Mouse (Mus musculus): ENCODE measurements around the gene Dap.

The Dap gene

DNA sequence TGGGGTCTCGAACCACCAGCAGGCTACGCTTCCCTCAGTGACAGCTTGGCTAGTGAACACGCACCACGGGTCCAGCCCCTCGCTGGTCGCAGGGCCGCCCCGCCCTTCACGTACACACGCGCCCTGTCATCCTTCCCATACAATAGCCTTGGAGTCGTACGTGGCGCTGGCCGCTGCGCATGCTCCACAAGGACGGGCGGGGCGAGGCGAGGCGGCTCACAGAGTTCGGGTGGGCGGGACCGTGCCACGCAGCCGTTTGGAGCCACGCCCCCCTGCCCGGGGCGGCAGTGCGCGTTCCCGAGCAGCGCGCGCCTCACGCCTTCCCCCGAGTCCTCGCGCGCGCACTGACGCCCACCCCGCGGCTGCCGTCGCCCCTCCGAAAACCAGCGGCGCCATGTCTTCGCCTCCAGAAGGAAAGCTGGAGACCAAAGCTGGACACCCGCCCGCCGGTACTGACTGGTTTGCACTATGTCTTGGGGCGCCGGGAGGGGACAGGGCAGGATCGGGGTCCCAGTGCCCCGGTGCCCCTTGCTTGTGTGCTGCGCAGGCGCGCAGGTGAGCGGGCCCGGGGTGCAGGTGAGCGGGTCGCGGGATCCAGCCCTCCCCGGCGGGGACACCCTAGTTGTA is at the start of gene Dap:
Gene Dap (plus strand): TSS at position 180 of the 627 bp plus-strand sequence.
- DNase-seq (ENCODE audit: low read depth), result peak; percentile 96

DNA sequence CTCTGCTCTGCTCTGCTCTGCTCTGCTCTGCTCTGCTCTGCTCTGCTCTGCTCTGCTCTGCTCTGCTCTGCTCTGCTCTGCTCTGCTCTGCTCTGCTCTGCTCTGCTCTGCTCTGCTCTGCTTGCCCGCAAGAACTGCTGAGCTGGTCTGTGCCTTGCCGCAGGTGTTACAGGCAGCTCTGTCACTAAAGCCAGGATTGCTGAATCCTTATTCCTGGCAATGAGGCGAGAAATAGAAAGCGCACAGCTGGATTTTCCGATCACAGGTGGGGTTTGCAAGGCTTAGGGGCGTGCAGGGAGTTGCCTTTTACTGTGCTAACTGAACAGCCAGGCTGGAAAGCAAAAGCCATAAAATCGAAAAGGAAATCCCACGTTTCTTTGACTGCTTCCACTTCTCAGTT is 47.5 kb upstream of the Dap start:
- DNase-seq (ENCODE audit: low read depth), result no peak

DNA sequence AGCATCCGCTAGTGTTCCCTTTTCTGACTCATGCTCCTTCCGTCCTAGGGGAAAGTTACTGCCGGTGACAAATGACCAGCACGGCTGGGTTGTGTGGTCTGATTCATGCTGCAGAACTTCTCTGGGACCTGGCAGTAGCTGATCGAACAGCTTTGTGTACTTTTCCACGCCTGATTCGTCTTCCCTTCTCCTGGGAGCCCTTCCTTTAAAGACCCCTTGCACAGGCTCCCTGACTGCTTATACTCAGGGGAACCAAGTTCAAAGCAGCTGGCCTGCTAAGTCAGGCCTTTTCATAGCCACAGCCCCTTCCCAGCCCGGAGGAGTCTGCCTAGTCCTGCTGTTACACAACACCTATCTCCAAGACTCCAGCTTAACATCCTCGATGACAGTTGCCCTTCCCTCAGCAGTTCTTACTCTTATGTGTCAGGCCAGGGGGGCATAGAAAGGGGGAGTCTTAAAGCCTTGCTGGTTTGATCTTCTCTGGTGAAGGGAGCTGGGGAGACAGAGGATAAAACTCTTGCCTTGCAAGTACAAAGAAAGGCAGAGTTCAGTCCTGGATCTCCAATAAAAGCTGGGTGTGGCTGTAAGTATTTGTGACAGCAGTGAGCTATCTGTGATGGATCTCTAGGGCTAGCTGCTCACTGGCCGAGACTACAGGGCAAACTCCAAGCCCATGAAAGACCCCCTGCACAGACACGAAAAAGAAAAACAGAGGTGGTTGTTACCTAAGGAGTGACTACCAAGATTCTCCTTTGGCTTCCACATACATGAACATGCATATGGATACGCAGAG is 39.3 kb upstream of the Dap start:
- no peak for DNase-seq (ENCODE audit: low read depth)

DNA sequence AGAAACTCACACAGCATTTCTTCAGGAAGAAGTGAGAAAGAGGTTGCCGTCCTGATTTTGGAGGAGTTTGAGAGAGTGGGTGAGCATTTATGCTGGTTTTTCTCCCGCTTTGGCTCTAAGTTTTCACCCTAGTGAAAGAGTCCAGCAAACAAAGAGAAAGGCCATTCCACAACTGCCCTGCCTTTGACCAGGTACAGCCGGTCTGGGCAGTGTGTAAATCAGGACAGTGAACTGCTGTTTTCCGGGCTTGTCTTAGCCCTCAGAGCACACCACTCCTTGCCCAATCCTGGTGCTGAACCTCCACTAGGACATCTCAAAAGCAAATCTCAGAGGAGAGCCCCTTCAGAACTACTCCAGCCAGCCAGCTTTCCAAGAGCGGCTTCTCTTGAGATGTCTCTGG is 38.6 kb upstream of the Dap start:
- DNase-seq (ENCODE audit: low read depth), result no peak

DNA sequence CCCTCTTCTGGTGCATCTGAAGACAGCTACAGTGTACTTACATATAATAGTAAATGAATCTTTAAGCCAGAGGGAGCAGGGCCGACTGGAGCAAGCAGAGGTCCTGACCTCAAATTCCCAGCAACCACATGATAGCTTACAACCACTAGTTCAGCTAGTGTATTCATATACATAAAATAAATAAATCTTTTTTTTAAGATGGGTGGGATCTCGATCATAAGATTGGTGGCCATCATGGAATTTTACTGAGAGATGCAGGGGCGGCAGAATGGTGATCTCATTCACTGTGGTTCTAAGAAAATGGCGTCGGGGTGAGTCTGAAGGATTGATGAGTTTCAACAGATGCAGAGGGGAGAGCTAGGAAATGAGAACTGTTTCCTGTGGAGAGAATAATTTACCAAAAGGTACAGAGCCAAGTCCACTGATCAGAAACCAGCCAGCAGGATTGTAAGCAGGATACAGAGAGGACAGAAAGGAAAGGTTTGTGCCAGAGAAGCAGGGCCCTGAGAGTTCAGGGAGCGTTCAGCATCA is 37.7 kb upstream of the Dap start:
- no peak for DNase-seq (ENCODE audit: low read depth)

DNA sequence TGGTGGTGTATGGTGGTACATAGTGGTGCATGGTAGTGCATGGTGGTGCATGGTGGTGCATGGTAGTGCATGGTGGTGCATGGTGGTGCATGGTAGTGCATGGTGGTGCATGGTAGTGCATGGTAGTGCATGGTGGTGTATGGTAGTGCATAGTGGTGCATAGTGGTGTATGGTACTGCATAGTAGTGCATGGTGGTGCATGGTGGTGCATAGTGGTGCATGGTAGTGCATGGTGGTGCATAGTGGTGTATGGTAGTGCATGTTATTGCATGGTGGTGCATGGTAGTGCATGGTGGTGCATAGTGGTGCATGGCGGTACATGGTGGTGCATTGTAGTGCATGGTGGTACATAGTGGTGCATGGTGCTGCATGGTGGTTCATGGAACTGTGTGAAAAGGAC is 31.6 kb upstream of the Dap start:
- no peak for DNase-seq (ENCODE audit: low read depth)

DNA sequence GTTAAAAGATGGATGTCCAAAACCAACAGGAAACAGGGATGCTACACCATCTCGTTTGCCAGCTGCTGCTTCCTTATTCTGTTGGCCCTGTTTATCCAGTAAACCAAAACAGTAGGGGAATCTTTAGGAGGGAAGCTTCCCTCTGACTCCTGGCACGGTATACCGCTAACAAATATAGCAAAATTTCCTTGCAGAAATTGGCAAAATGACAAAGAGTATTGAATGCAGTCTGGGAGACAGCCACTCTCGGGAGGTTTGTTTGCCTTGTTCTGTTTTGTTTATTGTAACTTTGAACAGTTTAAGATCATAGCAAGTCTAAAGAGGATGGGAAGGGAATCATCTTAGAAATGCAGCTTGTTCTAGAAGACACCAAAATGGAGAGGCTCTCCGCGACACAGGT is 28.3 kb upstream of the Dap start:
- no peak for DNase-seq (ENCODE audit: low read depth)

DNA sequence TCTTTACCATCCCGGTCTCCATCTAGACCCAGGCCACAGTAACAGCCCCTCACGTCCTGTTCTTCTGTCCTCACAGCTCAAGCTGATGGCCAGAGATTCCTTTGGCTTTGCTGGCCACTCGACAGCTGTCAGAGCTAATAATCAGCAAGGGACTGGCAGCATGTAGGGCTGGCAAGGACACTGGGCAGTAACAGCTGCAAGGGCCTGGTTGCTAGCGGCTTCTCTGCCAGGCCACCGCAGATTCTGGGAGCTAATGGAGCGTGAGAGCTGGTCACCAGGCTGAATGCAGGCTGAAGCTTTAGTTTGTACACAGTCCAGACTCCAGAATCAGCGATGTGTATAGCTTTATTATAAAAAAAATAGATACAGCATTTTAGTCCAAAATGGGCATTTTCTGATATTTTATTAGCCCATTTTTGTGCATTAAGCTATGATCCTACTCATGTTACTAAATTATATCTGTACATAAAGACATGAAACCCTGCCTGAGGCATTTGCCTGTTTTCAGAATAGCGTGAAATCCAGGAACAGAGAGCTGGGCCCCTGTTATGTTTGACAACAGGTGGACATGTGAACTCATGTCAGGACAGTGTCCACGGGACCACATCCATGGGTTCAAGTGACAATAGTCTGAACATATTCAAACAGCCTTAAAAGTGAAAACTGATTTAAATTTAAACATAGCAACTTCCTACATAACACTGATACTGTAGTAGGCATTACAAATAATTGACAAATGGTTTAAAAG is 16.6 kb upstream of the Dap start:
- no peak for DNase-seq (ENCODE audit: low read depth)

DNA sequence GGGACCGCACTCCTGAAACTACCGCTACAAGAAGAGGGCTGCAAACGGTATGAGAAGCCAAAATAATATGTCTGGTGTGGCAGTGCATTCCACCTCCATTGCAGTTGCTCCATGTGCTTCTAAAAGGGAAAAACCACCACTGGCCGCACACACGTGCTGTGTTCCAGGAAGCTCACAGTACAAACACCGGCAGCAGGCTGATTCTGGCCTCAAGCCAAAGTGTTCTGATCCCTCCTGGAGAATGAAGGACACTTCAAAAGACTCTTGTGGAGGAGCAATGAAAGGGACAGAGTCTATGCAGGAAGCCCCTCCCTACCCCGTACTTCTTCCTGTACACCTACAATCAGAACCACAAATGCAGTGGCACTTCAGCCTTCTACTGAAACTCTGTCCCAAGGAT is 12.2 kb upstream of the Dap start:
- no peak for DNase-seq (ENCODE audit: low read depth)

DNA sequence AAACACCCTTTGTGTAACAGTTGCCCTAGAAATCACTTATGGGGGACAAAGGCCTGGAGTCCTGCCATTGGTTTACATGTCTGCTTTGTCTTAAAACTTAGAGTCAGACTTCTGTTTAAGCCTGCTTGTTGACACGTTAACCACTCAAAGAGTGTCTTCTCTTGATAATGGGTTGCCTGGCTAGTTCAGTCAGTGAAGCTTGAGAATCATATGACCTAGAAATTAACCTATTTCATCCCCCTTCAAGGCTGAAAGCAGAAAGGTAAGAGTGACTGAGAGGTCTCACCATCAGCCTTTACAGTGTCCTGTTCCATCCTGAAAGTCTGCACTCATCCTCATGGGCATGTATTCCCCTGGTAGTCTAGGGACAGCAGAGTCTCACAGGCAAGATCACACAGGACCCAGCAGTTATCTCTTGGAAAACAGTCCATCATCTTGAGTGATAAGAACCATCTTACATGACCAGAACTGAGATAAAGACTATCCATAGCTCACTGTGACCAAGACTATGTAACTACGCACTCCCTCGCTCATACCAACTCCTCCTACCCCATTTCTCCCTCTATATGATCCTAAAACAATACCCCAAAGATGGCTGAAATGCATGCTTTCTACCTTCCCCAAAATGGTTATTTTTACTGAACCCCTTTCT is 10.4 kb upstream of the Dap start:
- DNase-seq (ENCODE audit: low read depth), result no peak

DNA sequence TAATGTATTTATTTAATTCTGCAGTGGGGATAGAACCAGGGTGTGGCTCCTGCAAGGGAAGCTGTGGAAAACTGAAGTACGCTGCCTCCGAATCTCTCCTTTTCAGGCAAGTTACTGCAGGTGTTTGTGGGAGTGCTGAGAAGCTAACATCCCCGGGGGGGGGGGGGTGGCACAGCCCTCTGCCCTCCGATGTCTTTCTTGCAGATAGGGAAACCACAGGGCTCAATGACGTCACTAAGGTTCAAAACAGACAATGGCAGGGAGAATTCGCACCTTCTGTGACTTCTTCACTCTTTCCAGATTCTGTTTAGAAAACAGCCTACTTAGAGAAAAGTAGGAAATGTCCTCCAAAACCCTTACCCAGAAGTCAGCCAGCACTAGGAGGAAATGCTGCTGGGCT is 1.9 kb upstream of the Dap start:
- peak; percentile 81 for DNase-seq (ENCODE audit: low read depth)

DNA sequence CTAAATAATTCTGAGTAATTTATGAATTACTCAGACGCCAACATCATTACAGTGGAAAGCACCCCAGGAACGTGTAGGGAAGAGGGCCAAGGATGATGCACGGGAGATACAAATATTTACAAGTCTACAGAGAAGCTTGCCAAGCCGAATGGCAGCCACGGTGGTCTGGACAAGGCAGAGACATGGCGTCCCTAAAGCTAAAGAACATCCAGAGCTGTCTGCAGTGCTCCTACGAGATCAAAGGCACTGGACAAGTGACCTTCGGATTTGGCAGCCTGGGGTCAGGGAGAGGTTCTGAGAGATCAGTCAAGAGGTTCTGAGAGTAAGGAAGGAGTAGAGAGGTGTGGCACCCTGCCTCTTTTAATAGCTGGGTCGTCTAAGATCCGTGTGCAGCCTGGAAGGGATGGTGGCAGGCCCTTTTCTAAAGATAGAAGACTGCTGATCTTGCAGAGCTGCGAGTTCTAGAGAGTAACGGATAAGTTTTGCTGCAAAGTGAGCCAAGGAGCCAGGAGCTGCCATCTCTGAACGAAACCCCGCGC is 449 bp upstream of the Dap start:
- DNase-seq (ENCODE audit: low read depth), result no peak

DNA sequence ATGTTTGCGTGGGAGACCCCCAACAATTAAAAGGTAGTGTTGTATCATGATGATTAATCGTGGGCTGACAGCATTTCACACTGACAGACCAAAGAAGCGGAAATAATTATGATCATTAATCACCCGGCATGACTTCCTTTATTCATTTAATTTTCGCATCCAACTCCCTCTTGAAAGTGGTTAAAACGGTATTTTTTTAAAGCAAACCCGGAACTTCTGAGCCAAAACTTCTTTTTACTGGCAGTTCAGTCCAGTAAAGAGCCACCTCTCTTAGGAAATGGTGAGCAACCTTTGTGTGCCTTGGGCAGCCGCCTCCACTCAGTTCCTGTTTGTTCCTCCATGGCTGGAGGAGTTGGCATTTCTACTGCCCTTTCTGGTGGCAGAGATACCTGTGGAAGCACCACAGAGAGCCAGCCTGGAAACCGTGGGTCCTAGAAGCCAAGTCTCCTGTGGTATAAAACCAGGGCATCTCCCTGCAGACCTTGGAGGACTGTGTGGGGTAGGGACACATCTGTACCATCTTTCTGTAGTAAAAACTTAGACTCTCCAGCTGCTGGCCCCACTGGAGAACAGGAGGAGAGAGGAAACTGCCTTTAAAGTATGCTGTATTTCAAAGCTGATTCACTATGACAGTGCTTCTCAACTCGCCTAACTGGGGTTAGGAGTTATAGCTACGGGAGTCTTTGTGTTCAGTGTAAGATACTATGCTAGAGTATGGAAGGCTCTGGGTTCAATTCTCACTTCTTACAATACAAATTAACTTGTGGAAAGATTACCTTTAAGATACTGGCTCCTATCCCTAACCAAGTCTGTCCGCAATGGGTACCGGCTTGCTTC is 910 bp downstream of the Dap start:
- DNase-seq (ENCODE audit: low read depth), result peak; percentile 59

DNA sequence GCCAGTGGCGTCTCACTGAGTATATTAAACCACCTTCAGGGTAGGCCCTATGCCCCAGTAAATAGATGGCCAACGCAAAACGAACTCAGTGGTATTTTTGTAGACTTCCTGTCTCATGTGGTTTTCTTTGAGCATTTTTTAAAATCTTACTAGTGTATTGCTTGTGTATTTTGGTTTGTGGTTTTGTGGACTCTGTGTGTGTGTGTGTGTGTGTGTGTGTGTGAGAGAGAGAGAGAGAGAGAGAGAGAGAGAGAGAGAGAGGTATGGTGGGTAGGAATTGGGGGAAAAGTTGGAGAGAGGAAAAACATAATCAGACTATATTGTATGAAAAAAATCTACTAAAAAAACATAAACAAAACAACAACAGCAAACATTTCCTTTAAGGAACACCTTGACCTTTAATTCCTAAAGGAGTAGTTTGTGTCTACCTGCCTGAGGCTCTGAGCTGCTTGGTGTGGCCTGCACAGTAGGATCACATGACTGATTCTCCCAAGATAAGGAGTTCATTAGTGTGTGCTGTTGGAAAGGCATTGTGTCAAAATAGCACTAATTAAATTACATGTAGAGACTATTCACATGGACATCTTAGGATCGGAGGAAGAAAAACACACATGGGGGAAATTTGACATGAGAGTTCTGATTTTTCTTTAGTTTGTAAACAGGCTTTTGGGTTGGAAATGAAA is 1.7 kb downstream of the Dap start:
- DNase-seq (ENCODE audit: low read depth), result peak; percentile 39

DNA sequence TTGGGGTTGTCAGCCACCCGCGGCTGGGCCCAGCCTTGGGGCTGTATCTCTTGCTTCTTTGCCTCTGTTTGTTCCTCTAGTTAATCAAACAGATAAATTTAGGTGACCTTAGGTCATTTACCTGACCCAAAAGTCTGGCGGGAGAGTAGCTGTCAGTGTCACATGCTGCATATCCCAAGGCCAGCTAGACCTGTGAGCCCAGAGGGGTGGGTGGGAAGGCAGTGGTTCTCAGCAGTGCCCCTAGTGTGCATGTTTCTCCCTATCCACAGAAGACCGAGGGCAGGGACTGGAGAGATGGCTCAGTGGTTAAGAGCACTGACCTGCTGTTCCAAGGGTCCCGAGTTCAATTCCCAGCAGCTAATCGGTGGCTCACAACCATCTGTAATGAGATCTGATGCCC is 2.4 kb downstream of the Dap start:
- peak; percentile 29 for DNase-seq (ENCODE audit: low read depth)

DNA sequence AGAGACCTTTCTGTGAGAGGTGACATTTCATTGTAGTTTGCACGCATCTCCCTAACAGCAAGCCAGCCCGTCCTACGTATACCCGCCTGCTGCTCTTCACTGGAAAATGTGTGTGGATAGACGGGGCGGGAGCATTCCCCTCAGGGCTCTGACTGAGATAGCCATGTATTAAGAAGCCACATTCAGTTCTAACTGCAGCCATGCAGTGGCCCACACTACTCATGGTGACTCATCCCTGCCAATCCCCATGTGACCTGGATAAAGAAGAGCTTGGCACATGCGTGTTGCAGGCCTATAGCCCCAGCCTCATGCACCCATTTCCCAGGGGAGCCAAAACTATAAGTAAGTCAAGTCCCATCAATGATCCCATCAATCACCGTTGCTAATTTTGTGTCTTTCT is 3.7 kb downstream of the Dap start:
- DNase-seq (ENCODE audit: low read depth), result no peak

DNA sequence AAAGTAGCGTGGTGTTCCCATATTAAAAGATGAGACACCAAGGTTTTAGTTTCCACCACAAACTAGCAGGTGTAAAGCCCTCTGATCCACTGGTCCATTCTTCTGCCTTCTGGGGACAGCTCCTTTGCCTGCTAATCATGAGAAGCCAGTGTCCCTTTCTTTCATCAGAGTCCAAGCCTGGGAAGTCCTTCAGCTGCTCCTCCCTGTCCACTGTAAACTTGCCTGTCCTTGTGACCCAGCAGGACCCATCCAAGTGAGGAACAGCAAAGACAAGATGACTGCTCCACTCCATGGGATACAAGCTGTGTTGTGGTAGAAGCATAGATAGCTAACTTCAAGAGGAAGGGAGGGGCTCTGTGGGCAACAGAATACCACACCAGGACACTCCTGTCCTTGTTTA is 8.9 kb downstream of the Dap start:
- DNase-seq (ENCODE audit: low read depth), result no peak

DNA sequence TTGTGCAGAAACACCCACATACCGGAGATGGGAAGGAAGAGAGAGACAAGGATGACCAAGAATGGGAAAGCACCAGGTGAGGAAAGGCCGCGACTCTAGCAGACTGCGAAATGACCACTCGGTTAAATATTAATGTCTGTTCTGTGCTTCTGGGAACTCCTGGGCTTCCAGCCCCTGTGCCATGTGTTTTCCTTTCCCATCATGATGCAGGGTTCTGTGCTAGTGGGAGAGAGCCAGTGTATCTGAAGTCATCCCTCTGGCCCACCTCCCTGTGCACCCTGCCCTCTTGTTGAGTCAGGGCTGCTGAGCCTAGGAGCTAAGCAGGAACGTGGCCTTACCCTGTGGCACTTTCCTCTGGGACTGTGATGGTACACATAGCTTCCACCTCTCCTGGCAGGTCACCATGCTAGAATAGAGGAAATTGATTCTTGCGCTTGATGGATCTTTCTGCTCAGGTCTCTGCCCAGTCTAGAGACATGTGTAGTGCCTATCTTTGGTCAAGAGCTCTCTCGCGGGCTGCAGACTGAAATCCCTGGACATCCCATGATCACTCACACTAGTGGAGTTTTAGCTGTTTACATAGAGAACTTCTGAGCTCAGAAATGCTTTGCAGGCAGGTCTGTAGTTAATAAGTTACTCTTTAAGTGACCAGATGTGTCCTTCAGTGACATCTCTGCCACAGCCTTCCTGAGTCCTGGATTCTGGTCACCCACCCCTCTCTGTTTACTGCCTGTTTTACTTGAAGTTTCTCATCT is 11.9 kb downstream of the Dap start:
- no peak for DNase-seq (ENCODE audit: low read depth)

DNA sequence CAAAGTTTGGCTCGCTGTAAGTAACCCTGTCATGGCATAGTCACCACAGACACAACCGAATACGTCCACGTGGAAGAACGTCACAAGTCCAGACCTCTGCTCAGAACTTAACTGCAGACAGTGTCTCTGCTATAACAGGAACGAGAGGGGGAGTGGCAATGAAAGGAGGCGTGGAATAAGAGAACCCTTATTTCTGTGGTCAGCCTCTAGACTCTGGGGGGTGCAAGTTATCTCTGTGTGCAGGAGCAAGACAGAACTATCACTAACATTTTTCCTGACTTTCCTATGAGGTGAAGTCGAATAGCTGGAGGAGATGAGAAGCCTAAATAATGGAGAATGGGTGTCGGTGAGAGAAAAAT is 12.4 kb downstream of the Dap start:
- no peak for DNase-seq (ENCODE audit: low read depth)

DNA sequence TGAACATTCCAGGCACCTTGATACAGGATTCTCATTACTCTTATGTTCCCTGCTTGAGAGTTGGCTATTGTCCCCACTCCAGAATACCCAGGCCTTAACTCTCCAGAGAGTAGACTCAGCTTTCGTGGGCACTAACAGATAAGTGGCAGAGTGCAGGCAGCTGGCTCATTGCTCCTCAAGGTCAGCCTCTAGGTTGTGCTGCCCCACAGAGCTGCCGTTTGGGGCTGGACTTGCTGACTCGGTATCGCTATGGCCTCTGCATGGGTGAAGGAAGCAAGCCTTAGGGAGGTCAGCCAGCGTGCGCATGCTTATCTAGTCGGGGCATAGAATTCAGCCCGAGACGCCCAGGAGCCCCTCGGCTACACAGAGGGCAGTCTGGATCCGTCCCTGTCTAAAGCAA is 13.3 kb downstream of the Dap start:
- no peak for DNase-seq (ENCODE audit: low read depth)
